Mouse (Mus musculus) thymus, postnatal 14 days (tissue): Measurements from ENCODE around the gene Itgb2.

Experiments
- DNase-seq: peaks from one replicate; pipeline ENCODE4 v3.0.0; 2021

Itgb2 gene

DNA sequence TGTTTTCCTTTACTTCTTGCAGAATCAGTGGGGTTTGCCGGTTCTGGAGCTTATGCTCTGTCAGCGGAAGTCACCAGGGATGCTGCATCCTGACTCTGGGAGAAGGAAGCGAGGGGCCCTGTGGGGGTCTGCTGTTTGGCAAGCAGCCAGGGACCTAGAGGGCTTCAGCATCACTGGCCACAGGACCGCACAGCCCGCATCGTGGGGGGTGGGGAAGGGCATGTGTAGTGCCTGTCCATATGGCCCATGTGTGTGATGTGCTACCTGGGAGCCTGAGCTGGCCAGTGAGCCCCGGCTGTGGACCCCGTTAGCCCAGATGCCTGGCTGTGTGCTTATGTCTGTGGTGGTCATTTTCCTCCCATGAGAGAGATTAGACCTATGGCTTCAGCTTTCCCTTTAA lies 59.7 kb downstream of the Itgb2 start:
- no peak for DNase-seq

DNA sequence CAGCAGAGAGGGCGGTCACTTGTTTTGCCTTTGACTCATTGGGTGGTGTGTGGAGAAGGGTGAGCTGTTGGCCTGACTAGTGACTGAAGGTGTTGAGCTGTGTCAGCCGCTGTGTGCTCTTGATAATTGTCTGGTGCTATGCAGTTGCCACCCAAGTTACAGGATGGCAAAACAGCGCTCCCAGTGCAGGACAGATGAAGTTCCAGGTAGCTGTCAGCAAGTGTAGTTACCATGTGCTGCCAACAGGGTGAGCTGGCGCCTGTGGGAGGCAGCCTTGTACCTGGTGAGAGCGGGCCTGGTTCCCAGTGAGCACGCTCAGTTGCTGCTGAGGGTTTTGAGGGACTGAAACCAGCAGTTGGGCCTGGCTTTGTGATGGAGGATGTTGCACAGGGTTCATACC lies 60.8 kb downstream of the Itgb2 start:
- peak; percentile 80 for DNase-seq

DNA sequence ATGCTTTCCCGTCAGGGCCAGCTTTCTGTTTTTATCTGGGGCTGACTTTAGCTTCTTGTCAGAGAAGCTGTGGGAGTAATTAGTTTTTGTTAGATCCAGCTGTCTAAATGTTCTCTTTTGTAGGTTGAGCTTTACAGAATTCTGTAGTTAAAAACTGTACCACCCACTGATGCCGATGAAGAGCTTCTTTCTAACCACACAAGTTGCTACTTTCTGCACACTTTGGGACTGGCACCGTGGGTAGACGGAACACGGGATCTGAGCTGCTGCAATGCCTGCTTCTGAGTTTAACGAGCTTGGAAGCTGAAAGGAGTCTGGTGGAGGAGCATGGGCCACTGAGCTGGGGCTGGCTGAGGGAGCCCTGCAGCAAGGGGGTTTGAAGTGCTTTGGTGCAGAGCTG lies 61.5 kb downstream of the Itgb2 start:
- DNase-seq = no peak

DNA sequence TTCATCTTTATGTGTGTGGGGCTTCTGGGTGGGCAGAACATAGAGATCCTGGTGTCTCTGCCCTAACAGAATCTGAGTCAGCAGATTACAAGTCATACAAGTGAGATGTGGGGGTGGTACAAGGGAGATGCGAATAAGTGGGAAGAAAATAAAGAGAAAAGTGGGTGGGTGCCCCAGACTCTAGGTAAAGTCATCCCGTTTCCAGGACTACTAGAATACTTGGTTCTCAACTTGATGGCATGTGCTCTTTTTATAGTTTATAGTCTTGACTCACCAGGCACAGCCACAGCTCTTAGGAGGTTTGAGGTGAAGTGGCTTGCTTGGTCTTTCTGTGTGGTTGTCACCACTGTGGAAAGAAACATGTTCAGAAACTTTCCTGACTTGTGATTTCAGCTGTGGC lies 66.0 kb downstream of the Itgb2 start:
- no peak for DNase-seq

DNA sequence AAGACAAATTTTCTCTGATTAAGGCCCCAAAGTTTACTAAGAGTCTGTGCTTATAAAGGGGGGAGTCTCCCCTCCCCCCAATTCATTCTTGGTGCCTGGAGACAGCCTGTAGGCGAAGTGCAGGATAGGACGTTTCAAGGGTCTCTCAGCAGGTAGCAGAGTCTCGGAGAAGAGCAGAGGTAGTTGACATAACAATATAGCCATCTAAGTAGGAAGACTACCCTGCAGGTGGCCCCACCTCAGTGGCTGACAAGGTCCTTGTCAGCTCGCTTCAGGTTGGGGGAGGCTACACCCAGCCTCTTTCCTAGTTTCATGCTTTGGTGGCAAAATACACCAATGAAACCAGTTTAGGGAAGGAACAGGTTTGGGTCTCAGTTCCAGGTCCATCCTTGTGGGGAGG lies 73.0 kb downstream of the Itgb2 start:
- DNase-seq = no peak

DNA sequence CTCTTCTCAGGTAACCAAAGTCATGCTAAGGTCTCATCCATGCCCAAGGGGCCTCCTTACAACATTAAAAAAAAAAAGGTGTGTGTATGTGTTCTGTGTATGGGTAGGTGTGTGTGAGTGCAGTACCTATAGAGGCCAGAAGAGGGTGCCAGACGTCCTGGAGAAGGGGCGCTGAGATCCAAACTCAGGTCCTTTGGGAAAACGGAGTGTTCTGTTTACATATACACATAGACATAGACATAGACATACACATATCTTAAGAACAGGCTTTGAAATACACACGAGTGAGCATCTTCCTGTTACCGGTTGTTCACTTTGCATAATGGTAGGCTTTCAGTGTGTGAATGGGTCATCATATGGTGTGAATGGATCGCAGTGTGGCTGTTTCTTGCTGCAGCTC lies 74.1 kb downstream of the Itgb2 start:
- DNase-seq = no peak

DNA sequence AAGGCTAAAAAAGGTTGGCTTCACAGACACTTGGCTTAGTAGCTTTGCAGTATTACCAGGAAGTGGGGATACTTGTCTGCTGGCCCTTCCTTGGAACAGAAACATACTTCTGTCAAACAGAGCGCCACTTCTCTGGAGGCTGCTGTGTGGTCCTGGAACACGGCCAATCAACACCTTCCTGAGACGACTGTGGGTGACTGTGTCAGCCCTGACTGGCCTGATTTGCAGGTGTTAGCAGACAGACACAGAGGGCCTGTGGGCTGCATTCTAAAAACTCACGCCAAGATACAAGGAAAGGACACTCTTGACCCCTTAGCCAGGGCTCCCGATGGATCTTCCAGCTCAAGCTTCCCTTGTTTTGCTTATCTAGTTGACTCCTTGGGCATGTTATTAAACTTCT lies 74.9 kb downstream of the Itgb2 start:
- no peak for DNase-seq

DNA sequence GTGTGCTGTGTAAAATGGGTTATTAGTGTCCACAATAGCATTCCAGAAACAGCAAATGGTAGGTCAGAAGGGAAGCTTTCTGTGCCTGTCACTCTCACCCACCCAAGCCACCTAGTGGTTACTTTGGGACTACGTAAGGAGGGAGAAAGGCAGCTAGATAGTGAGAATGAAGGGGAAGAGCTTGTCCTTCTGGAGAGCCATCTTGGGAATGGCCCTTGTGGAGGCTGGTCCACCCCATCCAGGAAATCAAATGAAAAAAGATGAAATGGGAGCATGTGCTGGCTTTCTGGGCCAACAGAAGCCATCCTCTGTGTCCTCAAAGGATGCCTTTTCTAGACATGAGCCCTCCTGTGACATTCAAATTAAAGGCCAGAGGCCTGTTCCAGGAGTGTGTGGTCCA lies 75.3 kb downstream of the Itgb2 start:
- DNase-seq = peak; percentile 47

DNA sequence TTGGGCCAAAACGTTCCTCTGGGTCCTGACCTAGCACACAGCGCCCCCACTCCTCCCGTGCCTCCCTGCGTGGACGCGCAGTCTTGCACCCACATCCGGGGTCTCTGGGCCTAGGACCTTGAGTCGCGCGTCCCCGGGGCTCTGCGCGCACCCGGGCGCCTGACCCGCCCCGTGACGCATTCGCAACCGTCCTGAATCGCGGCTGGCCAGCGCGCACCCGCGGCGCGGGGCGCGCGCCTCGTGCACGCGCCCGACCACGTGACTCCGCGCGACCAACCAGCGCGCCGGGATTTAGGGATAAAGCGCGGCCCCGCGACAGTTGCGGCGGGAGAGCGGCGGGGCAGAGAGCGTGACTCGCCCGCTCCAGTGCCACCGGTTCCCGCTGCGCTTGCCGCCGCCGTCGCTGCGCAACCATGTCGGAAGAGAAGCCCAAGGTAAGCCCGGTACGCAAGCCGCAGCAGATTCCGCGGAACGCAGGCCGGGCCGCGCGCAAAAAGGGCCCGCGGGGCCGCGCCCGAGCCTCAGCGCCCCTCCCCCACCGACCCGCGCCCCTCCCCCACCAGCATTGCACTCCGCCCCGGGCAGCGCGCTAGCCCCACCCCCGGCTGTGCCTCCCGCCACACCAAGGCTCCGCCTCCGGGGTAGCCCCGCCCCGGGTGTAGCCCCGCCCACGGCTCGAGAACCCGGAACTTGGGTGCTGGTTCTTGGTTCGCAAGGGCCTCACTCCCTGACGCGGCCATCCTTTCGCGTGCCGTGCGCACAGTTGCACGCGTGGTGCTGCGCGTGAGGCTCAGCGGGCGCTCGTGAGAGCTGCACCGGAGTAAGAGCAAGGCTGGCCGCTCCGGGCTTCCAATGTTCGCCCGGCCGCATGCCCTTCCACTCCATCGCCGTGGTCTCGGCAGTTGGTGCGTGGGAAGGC lies 76.1 kb downstream of the Itgb2 start, which contains the start of the genes Sumo3 and Gm49325:
TSS of gene Sumo3 (plus strand) at position 190 of the 919 bp plus-strand sequence.
TSS of gene Gm49325 (plus strand) at position 290 of the 919 bp plus-strand sequence.
- peak; percentile 100 for DNase-seq

DNA sequence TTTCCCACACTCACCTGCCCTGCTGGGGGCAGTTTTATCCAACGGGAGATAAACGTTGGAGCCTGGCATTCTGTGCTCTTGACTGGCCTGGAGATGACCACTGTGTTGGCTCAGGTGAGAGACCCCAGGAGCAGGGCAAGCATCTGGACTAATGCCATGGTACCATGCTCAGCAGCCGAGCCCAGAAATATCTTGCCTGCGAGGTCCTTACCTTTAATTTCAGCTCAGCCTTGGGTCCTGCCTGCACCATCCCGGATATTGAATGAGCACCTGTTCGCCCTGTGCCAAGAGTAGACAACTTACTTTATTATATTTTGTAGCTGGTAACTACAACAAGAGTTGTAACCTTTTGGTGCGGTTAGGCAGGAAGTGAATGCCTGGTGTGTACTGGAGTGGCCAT lies 76.8 kb downstream of the Itgb2 start:
- DNase-seq = peak; percentile 42

DNA sequence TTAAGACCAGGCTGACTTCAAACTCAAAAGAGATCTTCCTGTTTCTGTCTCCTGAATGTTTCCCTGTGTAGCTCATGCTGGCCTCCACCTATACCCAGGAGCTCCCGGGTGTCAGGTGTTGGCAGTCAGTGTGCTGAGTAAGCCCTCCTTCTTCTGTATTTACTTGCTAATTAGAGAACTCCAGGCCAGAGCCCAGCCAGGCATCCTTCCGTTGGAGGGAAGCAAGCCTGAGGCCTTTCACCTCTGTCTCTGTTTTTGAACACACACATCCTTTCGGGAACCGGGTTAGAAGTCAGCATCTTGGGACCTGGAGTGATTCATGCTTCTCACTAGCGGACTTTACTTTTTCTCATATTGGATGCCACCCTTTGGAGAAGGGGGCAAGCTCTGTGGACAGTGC lies 77.4 kb downstream of the Itgb2 start:
- DNase-seq = no peak

DNA sequence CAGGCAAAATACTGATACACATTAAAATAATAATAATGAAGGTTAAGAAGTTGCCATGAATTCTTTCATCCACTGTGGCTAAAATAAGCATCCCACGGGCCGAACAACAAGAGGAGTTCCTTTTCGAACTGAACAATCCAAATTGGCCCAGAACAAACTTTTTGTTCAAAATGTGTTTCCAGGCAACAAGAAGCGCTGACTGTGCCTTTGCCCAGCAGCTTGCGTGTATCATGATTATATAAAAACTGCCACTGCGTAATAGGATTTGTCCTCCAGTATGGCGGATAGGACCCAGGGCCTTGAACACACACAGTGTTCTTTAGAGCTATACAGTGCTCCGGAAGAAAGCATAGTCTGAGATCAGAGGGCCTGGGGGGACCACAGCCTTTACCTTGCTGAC lies 78.5 kb downstream of the Itgb2 start:
- no peak for DNase-seq

DNA sequence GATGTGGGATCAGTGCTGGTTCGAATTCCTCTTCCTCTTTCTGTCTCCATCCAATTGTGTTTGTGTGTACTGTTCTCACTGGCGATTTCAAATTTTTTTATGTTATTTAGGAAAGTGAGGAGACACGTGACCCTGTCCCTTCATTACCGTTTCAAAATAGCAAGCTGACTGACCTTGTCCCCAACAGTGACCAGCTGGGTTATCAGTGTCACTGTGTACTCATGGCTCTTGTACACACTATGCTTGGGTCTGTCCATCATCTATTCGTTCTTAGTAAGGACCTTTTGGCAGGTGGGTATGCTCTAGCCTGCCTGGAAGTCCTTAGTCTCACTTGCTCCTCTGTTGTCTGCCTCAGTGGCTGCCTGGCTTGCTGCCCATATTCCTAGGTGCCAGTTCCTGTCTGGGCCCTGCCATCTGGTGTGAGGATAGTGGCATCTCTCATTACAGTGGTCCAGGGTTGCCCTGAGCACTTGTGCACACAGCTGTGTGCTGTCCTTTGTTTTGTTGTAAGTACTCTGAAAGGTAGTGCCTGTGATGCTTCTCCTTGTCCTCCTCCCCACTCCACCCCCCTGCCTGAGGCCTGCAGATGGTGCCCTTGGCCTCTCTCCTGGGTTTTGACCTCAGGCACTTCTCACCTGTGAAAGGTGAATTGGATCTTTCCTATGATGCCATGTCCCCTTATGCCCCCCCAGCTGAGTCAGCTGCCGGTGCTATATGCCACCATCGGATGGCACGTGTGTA lies 80.3 kb downstream of the Itgb2 start:
- no peak for DNase-seq

DNA sequence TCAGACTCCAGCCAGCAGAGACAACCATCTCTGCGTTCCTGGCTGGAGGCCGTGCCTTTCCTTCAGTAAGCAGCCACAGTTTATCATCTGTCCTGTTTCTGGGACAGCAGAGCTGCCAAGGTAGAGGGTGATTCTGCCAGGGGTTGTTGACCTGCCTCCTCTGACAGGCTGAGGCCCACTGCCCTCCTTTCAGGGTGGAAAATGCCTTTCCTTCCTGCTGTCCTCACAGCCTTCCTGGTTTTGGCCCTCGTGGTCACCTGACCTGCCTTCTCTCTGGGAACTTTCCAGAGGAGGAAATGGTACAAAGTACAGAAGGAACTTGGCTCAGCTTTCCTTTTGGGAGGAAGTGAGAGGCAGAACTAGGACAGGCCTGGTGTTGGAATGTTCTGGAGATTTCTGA lies 83.4 kb downstream of the Itgb2 start:
- no peak for DNase-seq
